Mouse (Mus musculus): ENCODE data around the gene Cnst. TPM values are rescaled to one million over a fixed set of nuclear protein-coding genes. Genes with fewer than 3 reads are reported as not detected.

The Cnst gene
- total RNA-seq (2023) = 38.9 TPM

GRCm38 (mm10) chr1:179545768-179546550, at the start of gene Cnst, which contains the start of gene Tfb2m:
TSS of gene Cnst (plus strand) at chr1:179546370.
TSS of gene Tfb2m (minus strand) at chr1:179546267.

GRCm38 (mm10) chr1:179517713-179518465, 28.3 kb upstream of the Cnst start, which contains the start of gene Smyd3:
TSS of gene Smyd3 (minus strand) at chr1:179518041.

GRCm38 (mm10) chr1:179668013-179668805, 122.0 kb downstream of the Cnst start, which contains the start of gene Sccpdh:
TSS of gene Sccpdh (plus strand) at chr1:179668210.

Other genes with a start within 250 kb of the Cnst start
- gene Smyd3, start 28.3 kb upstream of the Cnst start, total RNA-seq (2023) = 59.2 TPM
- 39.6 TPM for gene Tfb2m, start 103 bp upstream of the Cnst start, total RNA-seq (2023)
- 0.34 TPM for gene Sccpdh, start 121.8 kb downstream of the Cnst start, total RNA-seq (2023)
- not detected for gene Kif28, start 198.9 kb downstream of the Cnst start, total RNA-seq (2023)